Mouse (Mus musculus) cerebellum, postnatal 36 days (tissue): ENCODE results near the gene Vmn2r50.
"Not testable (repeated sequence)": the region's sequence is repeated elsewhere in the genome, so short reads cannot be mapped to it uniquely, and the experiment has no call there.

ENCODE experiments used
- DNase-seq, 2 experiments: peaks; one replicate each; pipeline ENCODE4 v3.0.0; 2021 to 2022; ENCODE audit warnings: mixed read lengths in 2 of 2

Gene Vmn2r50

DNA sequence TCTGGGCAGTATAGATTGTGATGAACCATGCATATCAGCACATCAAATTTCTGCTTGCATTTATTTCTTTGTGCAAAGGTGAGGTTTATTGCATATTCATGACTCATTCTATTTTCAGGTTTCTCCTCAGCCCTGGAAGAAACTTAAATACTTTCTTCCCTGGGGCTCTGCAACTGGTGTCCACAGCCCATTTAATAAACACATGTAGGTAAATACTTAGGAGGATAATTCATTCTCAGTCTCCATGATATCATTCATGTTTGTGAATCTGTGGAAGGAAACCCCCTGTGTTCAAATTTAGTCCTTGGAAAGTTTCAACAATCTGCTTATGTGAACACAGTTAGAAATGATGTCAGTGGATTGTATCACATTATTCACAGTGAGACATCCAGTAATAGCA lies at the start of gene Vmn2r50:
Gene Vmn2r50, minus strand, starts transcription at position 101 of the 400 bp plus-strand sequence.
- not testable (repeated sequence) for DNase-seq

DNA sequence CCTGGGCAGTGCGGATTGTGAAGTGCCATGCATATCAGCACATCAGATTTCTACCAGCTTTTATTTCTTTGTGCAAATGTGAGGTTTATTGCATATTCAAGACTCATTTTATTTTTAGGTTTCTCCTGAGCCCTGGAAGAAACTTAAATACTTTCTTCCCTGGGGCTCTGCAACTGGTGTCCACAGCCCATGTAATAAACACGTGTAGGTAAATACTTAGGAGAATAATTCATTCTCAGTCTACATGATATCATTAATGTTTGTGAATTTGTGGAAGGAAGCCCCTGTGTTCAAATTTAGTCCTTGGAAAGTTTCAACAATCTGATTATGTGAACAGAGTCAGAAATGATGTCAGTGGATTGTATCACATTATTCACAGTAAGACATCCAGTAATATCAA lies 60.9 kb downstream of the Vmn2r50 start, which contains the start of gene Vmn2r49:
Gene Vmn2r49, minus strand, starts transcription at position 101 of the 400 bp plus-strand sequence.
- DNase-seq = not testable (repeated sequence)
